Mouse (Mus musculus) erythroblast, embryonic 14.5 days (primary cell): Measurements from ENCODE around the gene Tdp1.

Source experiments
- GATA1 ChIP-seq: IDR thresholded peaks from 2 replicates; pipeline ENCODE4 v1.6.1; 2012; ENCODE audit warnings: low read length, inconsistent platforms, mixed read lengths
- TAL1 ChIP-seq: IDR thresholded peaks from 3 replicates; pipeline ENCODE4 v1.6.1; 2012; ENCODE audit warnings: low read length, inconsistent platforms, mixed read lengths

DNA sequence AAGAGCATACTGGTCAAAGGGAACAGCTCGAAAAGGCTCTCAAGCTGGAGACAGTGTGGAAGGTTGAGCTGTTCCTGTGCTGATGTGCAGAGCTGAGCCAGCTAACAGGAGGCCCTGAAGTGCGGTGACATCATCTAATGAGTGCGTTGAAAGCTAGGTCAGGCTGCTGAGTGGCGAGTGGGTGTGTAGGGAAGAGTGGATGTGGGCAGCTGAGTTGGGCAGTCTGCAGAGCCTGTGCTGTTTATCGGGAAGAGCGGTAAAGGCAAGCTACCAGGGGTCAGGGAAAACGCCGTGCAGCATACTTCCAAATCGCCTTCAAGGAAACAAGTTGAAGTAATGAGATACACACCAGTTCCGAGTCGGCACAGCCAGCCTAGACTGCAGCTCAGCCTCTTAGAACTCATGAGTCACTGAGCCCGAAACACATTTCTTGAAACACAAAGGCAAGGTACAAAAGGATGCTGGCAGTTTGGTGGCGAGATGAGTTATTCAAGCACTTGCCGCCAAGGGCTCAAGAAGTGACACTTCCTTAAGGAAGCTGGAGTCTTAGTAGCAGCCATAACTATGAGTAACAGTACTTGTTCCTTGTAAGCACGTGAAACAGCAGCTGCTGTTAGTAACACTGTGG is 33.6 kb downstream of the Tdp1 start:
- TF ChIP-seq GATA1 (no peak), TAL1 (no peak)
